8 mouse cellular contexts compared by ENCODE assay signal in the genomic region with DNA sequence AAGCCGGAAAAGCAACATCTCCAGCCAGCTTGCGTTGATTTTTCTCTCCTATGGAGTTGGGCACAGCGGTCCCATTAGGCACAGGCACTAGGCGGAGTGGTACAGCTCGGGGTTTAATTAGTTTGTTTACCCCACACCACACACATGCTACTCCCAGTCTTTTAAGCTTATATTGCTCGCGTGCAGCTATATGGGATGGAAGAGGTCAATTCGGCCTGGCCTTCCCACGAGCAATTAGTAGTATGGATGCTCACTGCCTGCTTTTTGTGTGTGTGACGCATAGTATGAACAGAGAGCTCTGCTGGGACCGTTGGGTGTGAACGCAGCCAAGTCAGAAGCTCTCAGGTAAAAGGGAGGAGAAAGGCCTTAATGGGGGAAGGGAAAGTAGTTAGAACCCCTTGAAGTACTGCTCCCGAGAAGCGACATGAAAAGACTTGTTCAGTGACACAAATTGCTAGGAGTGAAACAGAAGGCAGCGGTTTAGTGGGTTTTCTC. TPM values are rescaled to one million over a fixed set of nuclear protein-coding genes. Genes with fewer than 3 reads are reported as not detected.
DNase-seq lines count a peak whose midpoint lies in the region; ATAC-seq and TF ChIP-seq lines count a peak whose summit lies in the region.

No protein-coding gene starts in this region.

- H3K9me3 ChIP-seq in forebrain, embryonic 15.5 days = no peaks in the 10 kb centered on the region
- H3K9me3 ChIP-seq in liver, postnatal 0 days (ENCODE audit: low read length) = no peaks in the 10 kb centered on the region

- WGBS in cerebellum, adult 2 months = 3% methylated on average over 15 of the region's 15 CpGs
- WGBS in forebrain, embryonic 15.5 days = 2% methylated on average over 15 of the region's 15 CpGs
- 50% methylated on average over 15 of the region's 15 CpGs for WGBS in liver, postnatal 0 days (ENCODE audit: insufficient replicate concordance)

- TF ChIP-seq EP300 in liver, postnatal 0 days (IDR thresholded peaks at IDR 0.05; ENCODE audit: low read depth) = no peak

- ATAC-seq in forebrain, embryonic 15.5 days (replicated peaks) = peak; percentile 52; the same call in 1 of the 2 replicates
- ATAC-seq in liver, postnatal 0 days = no peak

- peak overlapping the region; percentile 58 for H3K9ac ChIP-seq in forebrain, embryonic 15.5 days (replicated peaks)
- no peak overlapping the region for H3K9ac ChIP-seq in liver, postnatal 0 days (replicated peaks)

- H3K4me2 ChIP-seq in forebrain, embryonic 15.5 days (replicated peaks) = peak overlapping the region; percentile 83
- H3K4me2 ChIP-seq in liver, postnatal 0 days (ENCODE audit: low read depth, low read length) = peak overlapping the region; percentile 47

- peak overlapping the region; percentile 85 for H3K27ac ChIP-seq in cerebellum, adult 2 months (ENCODE audit: insufficient read depth, low read length)
- H3K27ac ChIP-seq in forebrain, embryonic 15.5 days (replicated peaks) = peak overlapping the region; percentile 88
- no peak overlapping the region for H3K27ac ChIP-seq in liver, postnatal 0 days (ENCODE audit: low read depth)

- peak; percentile 34 to 37 for DNase-seq in layer of hippocampus, postnatal 36 days
- DNase-seq in layer of hippocampus, postnatal 25 days (ENCODE audit: extremely low spot score in 1 of 2, low spot score in 1 of 2) = no peak
- DNase-seq in cerebellum, adult 2 months = peak; percentile 61 to 67
- no peak for DNase-seq in liver, postnatal 0 days
- no peak for DNase-seq in adrenal gland, postnatal 25 days
- DNase-seq in gastrocnemius, postnatal 25 days = no peak
- DNase-seq in lung, postnatal 25 days (ENCODE audit: low spot score) = no peak

- no peak for TF ChIP-seq CTCF in cerebellum, adult 2 months (IDR thresholded peaks at IDR 0.05; ENCODE audit: borderline replicate concordance, insufficient read depth, low read depth, low read length)
- no peak for TF ChIP-seq CTCF in liver, postnatal 0 days (IDR thresholded peaks at IDR 0.05; ENCODE audit: low read depth)

- H3K4me3 ChIP-seq in cerebellum, adult 2 months (replicated peaks; ENCODE audit: insufficient read depth, low read depth, low read length) = peak overlapping the region; percentile 91
- peak overlapping the region; percentile 55 for H3K4me3 ChIP-seq in forebrain, embryonic 15.5 days
- no peak overlapping the region for H3K4me3 ChIP-seq in liver, postnatal 0 days (ENCODE audit: low read depth, low read length)

- H3K36me3 ChIP-seq in forebrain, embryonic 15.5 days = no peaks in the 10 kb centered on the region
- no peaks in the 10 kb centered on the region for H3K36me3 ChIP-seq in liver, postnatal 0 days (replicated peaks; ENCODE audit: insufficient read depth, low read length)

- no peaks in the 10 kb centered on the region; the same call in 1 of the 2 replicates for H3K4me1 ChIP-seq in cerebellum, adult 2 months (ENCODE audit: control insufficient read depth, insufficient read depth, low read length)
- H3K4me1 ChIP-seq in forebrain, embryonic 15.5 days = peaks cover 46% of the 10 kb centered on the region
- H3K4me1 ChIP-seq in liver, postnatal 0 days (ENCODE audit: insufficient read depth) = no peaks in the 10 kb centered on the region

- TF ChIP-seq POLR2A in cerebellum, adult 2 months (IDR thresholded peaks at IDR 0.05; ENCODE audit: borderline replicate concordance, insufficient read depth, low read length) = peak; percentile 42; the same call in 1 of the 2 replicates

- no peaks in the 10 kb centered on the region for H3K27me3 ChIP-seq in cerebellum, adult 2 months (ENCODE audit: control insufficient read depth, insufficient read depth, low read length)
- no peaks in the 10 kb centered on the region for H3K27me3 ChIP-seq in forebrain, embryonic 15.5 days
- no peaks in the 10 kb centered on the region for H3K27me3 ChIP-seq in liver, postnatal 0 days (ENCODE audit: insufficient read depth, low read length)

RNA-seq across cellular contexts. Expression of a gene that starts 1.6 kb away (rescaled TPM):
- 100 to 1,000 TPM; 127 to 132 TPM for total RNA-seq in layer of hippocampus, postnatal 36 days (2021)
- 100 to 1,000 TPM; 121 to 133 TPM for total RNA-seq in layer of hippocampus, postnatal 25 days (2021)
- 26.1 and 27.4 TPM in 2 replicates for polyA plus RNA-seq in cerebellum, adult 2 months (2012; rRNA removed)
- 17.4 and 19.4 TPM in 2 replicates for polyA plus RNA-seq in forebrain, embryonic 15.5 days (2015; fragmentation: Nextera tagmentation; extraction: Ambion mirVana)
- polyA plus RNA-seq in liver, postnatal 0 days (2015; fragmentation: Nextera tagmentation; extraction: Ambion mirVana) = 0.01 and 0.02 TPM in 2 replicates
- 1.4 and 3.0 TPM in 2 replicates for total RNA-seq in adrenal gland, postnatal 25 days (2021)
- total RNA-seq in gastrocnemius, postnatal 25 days (2021) = 10 to 100 TPM; 20.7 to 36.8 TPM

Comparison
In these comparisons a context has a peak if more than half of its experiments do, and no peak if none do; other contexts are left out.
1. DNase-seq: peak in layer of hippocampus, postnatal 36 days (2 of 2) and cerebellum, adult 2 months (2 of 2); none in layer of hippocampus, postnatal 25 days (0 of 2), liver, postnatal 0 days (single experiment), adrenal gland, postnatal 25 days (single experiment), gastrocnemius, postnatal 25 days (single experiment) and lung, postnatal 25 days (single experiment).